Mouse (Mus musculus) stomach, embryonic 15.5 days (tissue): ENCODE data around the gene Sohlh2. TPM values are rescaled to one million over a fixed set of nuclear protein-coding genes. Genes with fewer than 3 reads are reported as not detected.

Source experiments
- ATAC-seq: fragments of 200-750 bp; cut with Nextera tagmentation; 2 replicates; pipeline ENCODE4 v1.8.0; 2017; ENCODE audit warnings: low read depth, moderate number of reproducible peaks, moderate TSS enrichment; ENCODE audit not compliant: insufficient read depth, low FRiP score
- H3K27ac ChIP-seq: fragments of 300-500 bp; sonication (generic); 2 replicates; pipeline ENCODE4 v1.5.1; 2015; ENCODE audit warnings: mild to moderate bottlenecking, inconsistent platforms
- H3K27me3 ChIP-seq: fragments of 300-500 bp; sonication (generic); replicated peaks from 2 replicates; pipeline ENCODE4 v1.6.1; 2015; ENCODE audit warnings: inconsistent platforms
- H3K36me3 ChIP-seq: fragments of 300-500 bp; sonication (generic); 2 replicates; pipeline ENCODE4 v1.6.1; 2015; ENCODE audit warnings: inconsistent platforms
- H3K4me1 ChIP-seq: fragments of 300-500 bp; sonication (generic); 2 replicates; pipeline ENCODE4 v1.6.1; 2015; ENCODE audit warnings: inconsistent platforms
- H3K4me2 ChIP-seq: fragments of 300-500 bp; sonication (generic); 2 replicates; pipeline ENCODE4 v1.6.1; 2015; ENCODE audit warnings: mild to moderate bottlenecking, inconsistent platforms
- H3K4me3 ChIP-seq: fragments of 300-500 bp; sonication (generic); replicated peaks from 2 replicates; pipeline ENCODE4 v1.5.1; 2015; ENCODE audit warnings: inconsistent platforms
- H3K9ac ChIP-seq: fragments of 300-500 bp; sonication (generic); 2 replicates; pipeline ENCODE4 v1.6.1; 2015; ENCODE audit warnings: inconsistent platforms
- H3K9me3 ChIP-seq: fragments of 300-500 bp; sonication (generic); 2 replicates; pipeline ENCODE4 v1.6.1; 2016; ENCODE audit warnings: inconsistent platforms
- WGBS: fragments of 180-500 bp; shearing (Covaris S2); methylation state at CpG from one replicate; pipeline ENCODE4 v1.1.7; 2015; 5-methylcytosine and 5-hydroxymethylcytosine counted together
- polyA plus RNA-seq: library from polyadenylated mRNA; unstranded; fragments of >200 nt; fragmentation: Nextera tagmentation; extraction: Ambion mirVana; gene quantifications from 2 replicates; pipeline ENCODE4 v1.2.1, GENCODE M21; 2015

Gene Sohlh2
- not detected in 2 replicates for polyA plus RNA-seq

GRCm38 (mm10) chr3:55181766-55182165 lies at the start of gene Sohlh2:
Sohlh2 (plus strand) TSS chr3:55182028.
- no peaks in the 10 kb centered on the region for H3K4me1 ChIP-seq
- no peak within 1 kb of the TSS for H3K4me2 ChIP-seq
- peak; percentile 60; the same call in 1 of the 2 replicates for ATAC-seq
- H3K4me3 ChIP-seq = no peak within 1 kb of the TSS
- 94% methylated on average over 22 of the region's 22 CpGs for WGBS
- H3K9ac ChIP-seq = no peak within 1 kb of the TSS
- no peaks in the 10 kb centered on the region for H3K27me3 ChIP-seq
- H3K36me3 ChIP-seq = no peaks in the 10 kb centered on the region
- H3K27ac ChIP-seq = no peak within 1 kb of the TSS
- H3K9me3 ChIP-seq = no peaks in the 10 kb centered on the region

DNA sequence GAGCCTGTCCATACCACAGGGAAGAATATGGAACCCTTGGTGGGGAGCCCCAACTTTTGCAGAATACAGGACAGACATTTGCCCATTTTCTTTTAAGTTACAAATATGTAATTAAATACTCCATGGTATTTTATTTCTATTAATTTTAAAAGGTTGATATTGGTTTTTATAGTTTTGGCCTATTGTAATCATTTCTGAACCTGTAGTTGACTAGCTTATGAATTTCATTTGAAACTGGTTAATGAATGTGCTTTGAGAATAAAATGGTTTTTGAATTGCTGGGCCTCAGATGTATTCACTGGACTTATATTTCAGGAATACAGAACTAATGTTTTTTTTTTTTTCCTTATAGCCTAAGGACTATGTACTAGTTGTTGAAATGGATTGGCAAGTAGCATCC lies 44.8 kb upstream of the Sohlh2 start, which contains the start of gene Ccdc169:
Ccdc169 (plus strand) TSS at position 301 of the 400 bp plus-strand sequence.
- H3K9ac ChIP-seq = no peak within 1 kb of the TSS
- H3K9me3 ChIP-seq = no peaks in the 10 kb centered on the region
- peaks cover 23% of the 10 kb centered on the region for H3K36me3 ChIP-seq
- H3K27ac ChIP-seq = no peak within 1 kb of the TSS
- H3K27me3 ChIP-seq = no peaks in the 10 kb centered on the region
- no peak for ATAC-seq
- H3K4me1 ChIP-seq = no peaks in the 10 kb centered on the region
- H3K4me2 ChIP-seq = no peak within 1 kb of the TSS
- H3K4me3 ChIP-seq = no peak within 1 kb of the TSS

DNA sequence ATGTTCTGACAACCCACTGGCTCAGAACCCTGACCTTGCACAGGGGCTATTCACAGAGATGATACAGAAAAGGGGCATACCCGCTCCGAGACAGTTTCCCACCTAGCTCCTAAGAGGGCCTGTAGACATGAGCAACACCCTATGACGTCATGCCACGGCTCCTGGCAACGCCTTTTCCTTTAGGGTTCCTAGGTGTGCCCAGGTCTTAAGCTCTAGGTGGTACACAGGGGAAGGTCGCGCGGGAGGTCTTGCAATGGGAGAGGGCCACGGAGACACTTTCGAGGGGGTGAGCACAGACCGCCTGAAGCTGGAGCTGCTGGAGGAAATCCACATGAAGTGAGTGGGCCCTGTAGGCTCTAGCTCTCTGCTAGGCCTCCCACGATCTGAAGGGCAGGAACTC lies 42.0 kb upstream of the Sohlh2 start:
- H3K4me2 ChIP-seq = no peak overlapping the region
- WGBS = 93% methylated on average over 12 of the region's 12 CpGs
- no peaks in the 10 kb centered on the region for H3K27me3 ChIP-seq
- peaks cover 12% of the 10 kb centered on the region for H3K36me3 ChIP-seq
- no peak overlapping the region for H3K27ac ChIP-seq
- H3K4me3 ChIP-seq = no peak overlapping the region
- ATAC-seq = no peak
- no peak overlapping the region for H3K9ac ChIP-seq
- H3K9me3 ChIP-seq = no peaks in the 10 kb centered on the region
- H3K4me1 ChIP-seq = no peaks in the 10 kb centered on the region

GRCm38 (mm10) chr3:55141401-55141800 lies 40.4 kb upstream of the Sohlh2 start:
- Histone ChIP-seq H3K36me3 (peaks cover 3% of the 10 kb centered on the region), H3K4me1 (no peaks in the 10 kb centered on the region), H3K9ac (no peak overlapping the region), H3K4me2 (no peak overlapping the region), H3K4me3 (no peak overlapping the region), H3K9me3 (no peaks in the 10 kb centered on the region), H3K27me3 (no peaks in the 10 kb centered on the region), H3K27ac (no peak overlapping the region)
- ATAC-seq = no peak
- 81% methylated on average over 2 of the region's 2 CpGs for WGBS

DNA sequence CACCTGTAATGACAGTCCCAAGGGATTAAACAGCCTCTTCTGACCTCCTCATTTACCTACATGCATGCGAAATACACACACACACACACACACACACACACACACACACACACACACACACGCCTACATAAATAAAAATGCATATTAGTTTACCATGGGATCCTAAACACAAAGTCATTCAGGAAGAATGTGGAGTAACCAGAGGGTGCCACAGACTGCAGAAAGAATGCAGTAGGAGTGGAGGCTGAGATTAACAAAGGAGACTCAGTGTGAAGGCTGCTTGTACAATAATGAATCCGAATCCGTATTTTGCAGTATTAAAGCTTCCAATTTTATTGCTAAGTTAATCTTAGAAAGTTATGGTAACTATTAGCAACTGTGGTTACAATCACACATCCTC lies 36.9 kb upstream of the Sohlh2 start:
- 83% methylated on average over 4 of the region's 4 CpGs for WGBS

GRCm38 (mm10) chr3:55146441-55146840 lies 35.4 kb upstream of the Sohlh2 start:
- no peak overlapping the region for H3K4me2 ChIP-seq
- 78% methylated on average over 6 of the region's 6 CpGs for WGBS
- H3K9me3 ChIP-seq = no peaks in the 10 kb centered on the region
- no peaks in the 10 kb centered on the region for H3K27me3 ChIP-seq
- no peaks in the 10 kb centered on the region for H3K4me1 ChIP-seq
- no peak overlapping the region for H3K9ac ChIP-seq
- no peaks in the 10 kb centered on the region for H3K36me3 ChIP-seq
- ATAC-seq = no peak
- no peak overlapping the region for H3K27ac ChIP-seq
- no peak overlapping the region for H3K4me3 ChIP-seq

More for the DNA sequence above, 36.9 kb upstream of the Sohlh2 start:
- H3K4me2 ChIP-seq = no peak overlapping the region
- no peak overlapping the region for H3K4me3 ChIP-seq
- no peaks in the 10 kb centered on the region for H3K4me1 ChIP-seq
- H3K27me3 ChIP-seq = no peaks in the 10 kb centered on the region
- no peak overlapping the region for H3K9ac ChIP-seq
- ATAC-seq = no peak
- no peaks in the 10 kb centered on the region for H3K9me3 ChIP-seq
- H3K27ac ChIP-seq = no peak overlapping the region
- H3K36me3 ChIP-seq = no peaks in the 10 kb centered on the region

DNA sequence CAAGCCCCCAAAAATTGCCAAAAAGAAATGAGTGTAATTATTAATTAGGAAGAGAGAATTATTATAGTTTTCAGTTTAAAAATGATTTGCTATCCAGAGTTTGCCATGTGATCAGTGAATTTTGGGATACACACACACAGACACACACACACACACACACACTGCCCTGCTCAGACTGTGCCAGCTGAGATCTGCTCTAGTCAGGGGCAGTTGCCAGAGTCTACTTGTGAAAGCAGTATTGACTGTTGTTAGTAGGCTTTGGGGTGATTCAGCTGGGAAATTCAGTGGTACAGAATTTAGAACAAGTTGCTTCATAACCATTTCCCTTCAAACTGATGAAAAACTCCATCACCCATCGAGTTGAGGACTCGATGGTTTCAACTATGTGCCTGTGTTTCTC lies 34.7 kb upstream of the Sohlh2 start:
- H3K4me1 ChIP-seq = no peaks in the 10 kb centered on the region
- no peak overlapping the region for H3K27ac ChIP-seq
- no peak for ATAC-seq
- no peak overlapping the region for H3K4me3 ChIP-seq
- H3K4me2 ChIP-seq = no peak overlapping the region
- no peak overlapping the region for H3K9ac ChIP-seq
- no peaks in the 10 kb centered on the region for H3K9me3 ChIP-seq
- 84% methylated on average over 2 of the region's 2 CpGs for WGBS
- no peaks in the 10 kb centered on the region for H3K36me3 ChIP-seq
- H3K27me3 ChIP-seq = no peaks in the 10 kb centered on the region

DNA sequence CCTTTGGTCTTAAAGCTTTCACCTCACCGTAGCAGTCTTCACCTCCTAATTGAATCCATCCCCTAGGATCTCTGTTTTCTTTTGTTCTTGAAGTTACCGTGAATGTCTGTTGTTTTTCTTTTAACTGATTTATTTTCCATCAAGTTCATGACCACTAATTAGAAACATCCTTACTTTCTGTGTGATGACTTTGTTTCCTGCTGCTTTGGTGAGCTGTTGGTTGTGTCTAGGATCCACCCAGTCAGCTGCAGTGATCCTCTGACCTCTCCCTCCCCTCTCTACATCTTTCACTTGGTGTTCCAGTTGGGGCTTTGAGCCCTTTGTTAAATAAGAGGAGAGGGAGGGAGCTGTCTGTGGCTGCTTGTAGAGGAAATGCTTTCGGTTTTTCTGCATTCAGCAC lies 33.7 kb upstream of the Sohlh2 start:
- Histone ChIP-seq H3K4me3 (no peak overlapping the region), H3K27me3 (no peaks in the 10 kb centered on the region), H3K36me3 (no peaks in the 10 kb centered on the region), H3K4me2 (no peak overlapping the region), H3K9ac (no peak overlapping the region), H3K27ac (no peak overlapping the region), H3K9me3 (no peaks in the 10 kb centered on the region), H3K4me1 (no peaks in the 10 kb centered on the region)
- WGBS = 39% methylated on average over 3 of the region's 3 CpGs
- no peak for ATAC-seq

- Histone ChIP-seq H3K27me3 (no peaks in the 10 kb centered on the region), H3K27ac (no peak overlapping the region), H3K4me1 (no peaks in the 10 kb centered on the region), H3K9ac (no peak overlapping the region), H3K4me3 (no peak overlapping the region), H3K36me3 (no peaks in the 10 kb centered on the region), H3K4me2 (no peak overlapping the region), H3K9me3 (no peaks in the 10 kb centered on the region)
- 49% methylated on average over 7 of the region's 7 CpGs for WGBS
- ATAC-seq = no peak
Measured at GRCm38 (mm10) chr3:55151656-55152433, 30.0 kb upstream of the Sohlh2 start.

GRCm38 (mm10) chr3:55152673-55153334 lies 29.0 kb upstream of the Sohlh2 start:
- Histone ChIP-seq H3K9me3 (no peaks in the 10 kb centered on the region), H3K4me3 (no peak overlapping the region), H3K27ac (no peak overlapping the region), H3K36me3 (no peaks in the 10 kb centered on the region), H3K4me2 (no peak overlapping the region), H3K27me3 (no peaks in the 10 kb centered on the region), H3K4me1 (no peaks in the 10 kb centered on the region), H3K9ac (no peak overlapping the region)
- ATAC-seq = no peak
- 63% methylated on average over 6 of the region's 6 CpGs for WGBS

GRCm38 (mm10) chr3:55154163-55154562 lies 27.7 kb upstream of the Sohlh2 start:
- WGBS = 84% methylated on average over 7 of the region's 7 CpGs
- Histone ChIP-seq H3K36me3 (no peaks in the 10 kb centered on the region), H3K27me3 (no peaks in the 10 kb centered on the region), H3K4me2 (no peak overlapping the region), H3K4me1 (no peaks in the 10 kb centered on the region), H3K9ac (no peak overlapping the region), H3K4me3 (no peak overlapping the region), H3K9me3 (no peaks in the 10 kb centered on the region), H3K27ac (no peak overlapping the region)
- no peak for ATAC-seq

DNA sequence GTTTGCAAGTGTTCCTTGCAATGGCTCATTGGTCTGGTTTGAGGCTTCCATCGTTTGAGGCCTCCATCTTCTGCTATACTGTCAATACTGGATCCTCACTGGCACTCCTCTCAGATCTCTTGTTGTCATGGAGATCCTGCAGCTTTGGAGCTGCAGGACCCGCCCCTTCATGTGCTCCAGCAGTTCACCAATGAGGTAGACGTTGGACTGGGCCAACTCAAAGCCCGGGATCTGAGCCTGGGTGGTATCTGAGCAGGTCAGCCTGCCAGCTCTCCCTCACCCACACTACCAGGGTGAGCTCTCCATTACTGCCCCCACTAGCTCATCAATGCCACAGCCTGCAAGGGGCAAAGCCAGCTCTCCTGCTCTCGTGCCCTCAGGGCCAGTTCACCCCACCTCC lies 24.4 kb upstream of the Sohlh2 start:
- H3K9me3 ChIP-seq = no peaks in the 10 kb centered on the region
- no peaks in the 10 kb centered on the region for H3K4me1 ChIP-seq
- H3K36me3 ChIP-seq = no peaks in the 10 kb centered on the region
- no peak overlapping the region for H3K9ac ChIP-seq
- ATAC-seq = no peak
- H3K27ac ChIP-seq = no peak overlapping the region
- 67% methylated on average over 5 of the region's 5 CpGs for WGBS
- no peaks in the 10 kb centered on the region for H3K27me3 ChIP-seq
- no peak overlapping the region for H3K4me3 ChIP-seq
- H3K4me2 ChIP-seq = no peak overlapping the region
